Mouse (Mus musculus) left cerebral cortex, postnatal 4 days (tissue): ENCODE data around the gene Krtap28-10. TPM values are rescaled to one million over a fixed set of nuclear protein-coding genes. Genes with fewer than 3 reads are reported as not detected.

Experiments
- DNase-seq: peaks from one replicate; pipeline ENCODE4 v3.0.0-alpha.2; 2022
- intact Hi-C: fragments of 180-260 bp; cut with DNase I; formaldehyde crosslinking; loops from one replicate; pipeline ENCODE4 v1.15.1; 2025
- total RNA-seq, 2 experiments: library from RNA; stranded (reverse); gene quantifications; 2 replicates each; pipeline ENCODE4 v1.2.3; 2021

Gene Krtap28-10
- total RNA-seq, result not detected

DNA sequence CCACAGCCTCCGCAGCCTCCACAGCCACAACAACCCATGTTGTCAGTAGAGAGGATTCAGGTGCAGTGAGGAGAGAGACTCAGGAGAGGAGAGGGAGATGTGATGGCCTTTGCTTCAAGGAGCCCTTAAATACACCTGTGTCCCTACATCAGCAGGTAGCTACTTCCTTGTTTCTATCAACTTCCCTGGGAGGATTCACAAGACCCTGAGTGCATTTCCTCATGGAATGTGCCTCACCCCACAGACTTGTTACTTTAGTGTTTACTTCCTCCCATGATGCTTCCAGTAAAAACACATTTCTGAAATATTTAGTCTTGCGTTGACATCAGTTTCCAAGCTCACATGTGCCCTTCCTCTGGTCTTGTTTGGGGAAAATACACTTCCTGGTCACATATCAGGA is at the start of gene Krtap28-10:
TSS of gene Krtap28-10 (minus strand) at position 101 of the 400 bp plus-strand sequence.
- no peak for DNase-seq
- intact Hi-C loops, result no loop called here

DNA sequence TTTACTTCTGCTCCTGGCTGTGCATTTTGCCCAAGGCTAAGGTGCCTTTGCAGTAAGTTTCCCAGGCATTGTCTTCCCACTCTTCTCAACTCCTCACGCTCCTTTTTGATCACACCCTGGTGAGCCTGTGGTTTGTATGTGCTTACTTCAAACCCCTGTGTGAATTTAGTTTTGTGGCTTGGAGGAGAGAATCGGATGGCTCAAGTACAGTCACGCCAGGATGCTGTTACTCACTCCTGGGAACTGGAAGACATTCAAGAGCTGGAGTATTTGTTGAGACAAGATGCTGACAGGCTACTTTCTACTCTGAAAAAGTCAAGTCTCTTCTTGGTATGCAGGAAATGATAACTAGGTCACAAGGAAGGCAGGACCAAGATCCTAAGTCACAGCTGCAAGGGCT is 49.0 kb upstream of the Krtap28-10 start:
- DNase-seq, result no peak
- intact Hi-C loops, result no loop called here

DNA sequence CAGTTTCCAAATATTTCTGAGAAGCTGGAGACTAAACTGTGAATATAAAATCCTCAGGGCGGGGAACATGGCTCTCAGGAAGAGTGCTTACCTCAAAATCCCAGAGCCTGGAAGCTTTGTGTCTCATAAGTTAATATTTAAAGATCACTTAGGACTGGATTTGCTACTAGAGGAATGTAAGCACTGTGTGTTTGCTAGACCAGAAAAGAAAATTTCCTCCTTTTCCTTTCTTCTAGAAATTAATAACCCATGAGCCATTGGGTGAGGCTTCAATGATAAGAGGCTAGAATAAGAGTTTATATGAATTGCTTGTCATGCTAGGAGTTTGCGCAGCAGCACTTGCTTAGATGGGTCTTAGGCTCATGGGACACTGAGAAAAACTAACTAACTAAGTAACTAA is 42.5 kb upstream of the Krtap28-10 start:
- intact Hi-C loops, result no loop called here
- no peak for DNase-seq

- intact Hi-C loops, result loop anchor here (5.0 kb wide), 1 partner anchor 290 kb away; no protein-coding TSS in a partner anchor
- no peak for DNase-seq
Observed at GRCm38 (mm10) chr1:83077016-83077415, 34.7 kb upstream of the Krtap28-10 start.

DNA sequence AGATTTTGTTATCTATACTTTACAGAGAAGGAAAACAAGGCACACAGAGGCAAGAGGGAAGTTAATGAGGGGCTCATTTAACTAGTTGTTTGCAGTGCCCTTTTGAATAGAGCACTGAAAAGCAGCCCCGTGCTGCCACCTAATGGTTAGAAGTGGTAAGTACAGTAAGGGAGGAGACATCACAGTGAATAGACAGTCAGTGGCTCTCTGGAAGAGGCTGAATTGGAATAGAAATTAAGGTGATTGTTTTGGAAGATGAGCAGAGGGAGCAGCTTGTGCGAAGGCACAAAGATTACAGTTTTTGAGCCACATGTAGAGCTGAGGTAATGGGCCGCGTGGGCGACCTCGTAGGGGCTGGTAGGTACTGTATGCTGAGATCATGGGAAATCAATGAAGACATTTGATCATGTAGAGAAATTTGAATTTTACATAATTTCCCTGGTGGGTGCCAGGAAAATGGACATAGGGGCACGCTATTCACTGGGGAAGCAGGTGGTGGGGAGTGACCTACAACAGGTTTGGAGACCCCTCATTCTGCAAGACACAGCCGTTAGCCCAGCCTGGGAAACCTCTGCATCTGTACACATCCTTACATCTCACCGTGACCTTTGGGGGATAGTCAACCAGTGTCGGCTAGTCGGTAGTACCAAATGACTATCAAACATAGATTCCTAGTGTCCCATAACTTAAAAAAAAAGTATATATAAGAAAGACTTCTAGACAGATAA is 34.1 kb upstream of the Krtap28-10 start:
- DNase-seq, result peak; percentile 19
- intact Hi-C loops, result loop anchor here (5.0 kb wide), 1 partner anchor 289 kb away; no protein-coding TSS in a partner anchor

- intact Hi-C loops, result loop anchor here (5.0 kb wide), 1 partner anchor 288 kb away; no protein-coding TSS in a partner anchor
- DNase-seq, result no peak
Observed at GRCm38 (mm10) chr1:83075526-83076189, 33.4 kb upstream of the Krtap28-10 start.

GRCm38 (mm10) chr1:83067205-83067604 is 24.9 kb upstream of the Krtap28-10 start:
- peak; percentile 12 for DNase-seq
- intact Hi-C loops, result no loop called here

- intact Hi-C loops, result no loop called here
- no peak for DNase-seq
Observed at GRCm38 (mm10) chr1:83066577-83066976, 24.3 kb upstream of the Krtap28-10 start.

- no peak for DNase-seq
- intact Hi-C loops, result no loop called here
Observed at GRCm38 (mm10) chr1:83064851-83065250, 22.6 kb upstream of the Krtap28-10 start.

GRCm38 (mm10) chr1:83060643-83061042 is 18.4 kb upstream of the Krtap28-10 start, which contains the start of gene Krtap28-13:
Gene Krtap28-13, plus strand, starts transcription at chr1:83060930.
- intact Hi-C loops, result no loop called here
- no peak for DNase-seq

DNA sequence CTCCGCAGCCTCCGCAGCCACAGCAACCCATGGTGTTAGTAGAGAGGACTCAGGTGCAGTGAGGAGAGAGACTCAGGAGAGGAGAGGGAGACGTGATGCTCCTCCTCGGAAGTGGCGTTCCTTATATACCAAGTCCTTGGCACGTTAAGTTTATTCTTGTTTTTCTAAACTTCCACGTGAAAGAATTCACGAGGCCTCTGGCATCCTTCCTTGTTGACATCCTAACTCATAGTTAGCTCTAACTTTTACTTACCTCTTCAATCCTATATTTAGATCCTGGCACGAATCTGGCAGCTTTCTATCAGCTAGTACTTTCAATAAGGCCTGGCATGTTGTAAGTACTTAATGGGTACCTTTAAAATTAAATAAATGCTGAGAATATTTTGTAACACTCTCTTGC is 17.0 kb upstream of the Krtap28-10 start, which contains the start of gene A030005K14Rik:
TSS of gene A030005K14Rik (minus strand) at position 101 of the 400 bp plus-strand sequence.
- no peak for DNase-seq
- intact Hi-C loops, result no loop called here

- intact Hi-C loops, result no loop called here
- DNase-seq, result no peak
Observed at GRCm38 (mm10) chr1:83058481-83058880, 16.2 kb upstream of the Krtap28-10 start.

DNA sequence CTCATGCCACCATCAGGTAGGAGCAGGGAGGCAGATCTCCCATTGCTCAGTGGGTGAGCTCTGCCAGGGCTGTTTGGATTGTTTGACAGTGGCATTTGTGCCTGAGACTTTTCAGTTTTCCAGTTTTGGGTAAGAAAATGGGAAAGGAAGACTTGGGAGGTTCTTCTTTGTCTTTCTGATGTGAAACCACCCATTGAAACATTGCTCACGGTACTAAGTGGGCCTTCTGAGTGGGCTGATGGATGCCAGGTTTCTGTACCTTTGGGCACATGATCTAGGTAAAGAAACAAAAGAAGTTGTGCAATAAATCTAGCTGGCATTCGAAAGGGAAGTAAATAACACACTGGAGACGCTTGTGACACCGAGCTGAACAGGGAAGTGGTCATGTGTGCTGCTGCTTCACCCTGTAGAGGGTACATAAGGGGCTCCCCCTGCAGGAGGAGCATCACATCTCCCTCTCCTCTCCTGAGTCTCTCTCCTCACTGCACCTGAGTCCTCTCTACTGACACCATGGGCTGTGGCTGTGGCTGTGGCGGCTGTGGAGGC is 2.7 kb upstream of the Krtap28-10 start, which contains the start of gene Gm47969:
TSS of gene Gm47969 (plus strand) at position 51 of the 546 bp plus-strand sequence.
- DNase-seq, result no peak
- intact Hi-C loops, result no loop called here

GRCm38 (mm10) chr1:83039080-83039479 is 3.2 kb downstream of the Krtap28-10 start:
- intact Hi-C loops, result no loop called here
- DNase-seq, result no peak

GRCm38 (mm10) chr1:83038109-83038672 is 4.1 kb downstream of the Krtap28-10 start, which contains the start of gene Slc19a3:
Gene Slc19a3, minus strand, starts transcription at chr1:83038448.
- peak; percentile 25 for DNase-seq
- intact Hi-C loops, result no loop called here

- intact Hi-C loops, result no loop called here
- DNase-seq, result no peak
Observed at GRCm38 (mm10) chr1:83036892-83037667, 5.2 kb downstream of the Krtap28-10 start.

DNA sequence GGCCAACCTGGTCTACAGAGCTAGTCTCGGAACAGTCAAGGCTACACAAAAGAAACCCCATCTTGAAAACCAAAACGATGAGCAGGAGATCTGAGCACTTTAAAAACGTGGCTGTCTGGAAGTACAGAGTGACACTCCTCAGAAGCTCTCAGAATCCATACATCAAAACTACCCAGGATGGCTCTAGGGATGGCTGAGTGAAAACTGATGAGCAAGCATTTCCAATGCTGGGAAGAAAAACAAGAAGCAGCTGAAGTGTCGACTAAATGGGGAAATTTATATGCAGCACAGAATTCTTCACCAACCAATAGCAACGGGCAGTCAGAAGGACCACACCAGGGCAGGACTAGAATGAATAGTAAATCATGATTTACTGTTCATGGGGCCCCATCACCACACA is 7.8 kb downstream of the Krtap28-10 start:
- intact Hi-C loops, result no loop called here
- no peak for DNase-seq

GRCm38 (mm10) chr1:83032508-83032907 is 9.8 kb downstream of the Krtap28-10 start:
- intact Hi-C loops, result no loop called here
- no peak for DNase-seq

GRCm38 (mm10) chr1:83031950-83032349 is 10.3 kb downstream of the Krtap28-10 start:
- intact Hi-C loops, result no loop called here
- DNase-seq, result no peak

GRCm38 (mm10) chr1:83016556-83016955 is 25.7 kb downstream of the Krtap28-10 start:
- no peak for DNase-seq
- intact Hi-C loops, result no loop called here
